ENCODE assay signal across 1 mouse cellular context in genomic region chr11:105159673-105160360, GRCm38 (mm10).
TF ChIP-seq lines count a peak whose summit lies in the region.

No protein-coding gene starts in this region.

TF ChIP-seq in ES-E14, 5 proteins besides CTCF, POLR2A, EP300 and RAD21:
- TF ChIP-seq ZNF384 (IDR thresholded peaks at IDR 0.05; ENCODE audit: low read depth, low read length) (peak; percentile 37; the same call in 1 of the 2 replicates), MAFK (IDR thresholded peaks at IDR 0.05; ENCODE audit: insufficient read depth, low read depth, low read length) (peak; percentile 88; the same call in 1 of the 2 replicates), CHD2 (IDR thresholded peaks at IDR 0.05; ENCODE audit: low read depth, low read length) (no peak)
